Mouse (Mus musculus): Measurements from ENCODE around the gene Tbc1d2.
A peak's percentile ranks its signal among the peaks of the same experiment; 100 is the strongest.
"Not testable (repeated sequence)": the region's sequence is repeated elsewhere in the genome, so short reads cannot be mapped to it uniquely, and the experiment has no call there.

Gene Tbc1d2

GRCm38 (mm10) chr4:46657116-46657515 is 7.1 kb upstream of the Tbc1d2 start:
- TF ChIP-seq POU5F1 (IDR thresholded peaks at IDR 0.05; ENCODE audit: borderline replicate concordance, low read length) (no peak), CTCF (conservative IDR thresholded peaks at IDR 0.05; ENCODE audit: low read length) (peak; percentile 95)
- no peaks in the 10 kb centered on the region for H3K36me3 ChIP-seq (ENCODE audit: insufficient read depth, low read length)
- H3K9me3 ChIP-seq (ENCODE audit: low read length) = no peaks in the 10 kb centered on the region
- H3K4me1 ChIP-seq (replicated peaks; ENCODE audit: low read depth, low read length) = peaks cover 21% of the 10 kb centered on the region
- H3K27me3 ChIP-seq (ENCODE audit: insufficient read depth, low read length) = peaks cover 9% of the 10 kb centered on the region; the same call in 1 of the 2 replicates
- no peak overlapping the region for H3K4me3 ChIP-seq (replicated peaks; ENCODE audit: low read length)

- Histone ChIP-seq H3K9me3 (ENCODE audit: low read length) (no peaks in the 10 kb centered on the region), H3K4me1 (replicated peaks; ENCODE audit: low read depth, low read length) (peaks cover 19% of the 10 kb centered on the region), H3K27me3 (ENCODE audit: insufficient read depth, low read length) (peaks cover 9% of the 10 kb centered on the region; the same call in 1 of the 2 replicates), H3K36me3 (ENCODE audit: insufficient read depth, low read length) (no peaks in the 10 kb centered on the region), H3K4me3 (replicated peaks; ENCODE audit: low read length) (no peak overlapping the region)
- TF ChIP-seq NANOG (IDR thresholded peaks at IDR 0.05; ENCODE audit: borderline replicate concordance, low read length) (no peak), POU5F1 (IDR thresholded peaks at IDR 0.05; ENCODE audit: borderline replicate concordance, low read length) (no peak), CTCF (conservative IDR thresholded peaks at IDR 0.05; ENCODE audit: low read length) (no peak)
Observed at GRCm38 (mm10) chr4:46655956-46656355, 5.9 kb upstream of the Tbc1d2 start.

GRCm38 (mm10) chr4:46655298-46655697 is 5.3 kb upstream of the Tbc1d2 start:
- H3K4me1 ChIP-seq (replicated peaks; ENCODE audit: low read depth, low read length) = peaks cover 22% of the 10 kb centered on the region
- peaks cover 9% of the 10 kb centered on the region; the same call in 1 of the 2 replicates for H3K27me3 ChIP-seq (ENCODE audit: insufficient read depth, low read length)

GRCm38 (mm10) chr4:46649161-46649560 is 848 bp downstream of the Tbc1d2 start:
- H3K4me3 ChIP-seq (replicated peaks; ENCODE audit: low read length) = peak overlapping the region; percentile 90
- no peak for TF ChIP-seq NANOG (IDR thresholded peaks at IDR 0.05; ENCODE audit: borderline replicate concordance, low read length)
- no peak for TF ChIP-seq POU5F1 (IDR thresholded peaks at IDR 0.05; ENCODE audit: borderline replicate concordance, low read length)
- TF ChIP-seq CTCF (conservative IDR thresholded peaks at IDR 0.05; ENCODE audit: low read length) = no peak
- H3K27me3 ChIP-seq (ENCODE audit: insufficient read depth, low read length) = peaks cover 22% of the 10 kb centered on the region
- H3K4me1 ChIP-seq (replicated peaks; ENCODE audit: low read depth, low read length) = peaks cover 21% of the 10 kb centered on the region
- H3K9me3 ChIP-seq (ENCODE audit: low read length) = no peaks in the 10 kb centered on the region
- H3K36me3 ChIP-seq (ENCODE audit: insufficient read depth, low read length) = peaks cover 5% of the 10 kb centered on the region; the same call in 1 of the 2 replicates

More at GRCm38 (mm10) chr4:46655298-46655697, 5.3 kb upstream of the Tbc1d2 start:
- TF ChIP-seq POU5F1 (IDR thresholded peaks at IDR 0.05; ENCODE audit: borderline replicate concordance, low read length) (no peak), CTCF (conservative IDR thresholded peaks at IDR 0.05; ENCODE audit: low read length) (no peak), NANOG (IDR thresholded peaks at IDR 0.05; ENCODE audit: borderline replicate concordance, low read length) (no peak)
- Histone ChIP-seq H3K36me3 (ENCODE audit: insufficient read depth, low read length) (no peaks in the 10 kb centered on the region), H3K9me3 (ENCODE audit: low read length) (no peaks in the 10 kb centered on the region), H3K4me3 (replicated peaks; ENCODE audit: low read length) (no peak overlapping the region)

- H3K9me3 ChIP-seq (ENCODE audit: low read length) = no peaks in the 10 kb centered on the region
- peaks cover 29% of the 10 kb centered on the region for H3K4me1 ChIP-seq (replicated peaks; ENCODE audit: low read depth, low read length)
- TF ChIP-seq CTCF (conservative IDR thresholded peaks at IDR 0.05; ENCODE audit: low read length) (no peak), POU5F1 (IDR thresholded peaks at IDR 0.05; ENCODE audit: borderline replicate concordance, low read length) (no peak), NANOG (IDR thresholded peaks at IDR 0.05; ENCODE audit: borderline replicate concordance, low read length) (no peak)
- peaks cover 5% of the 10 kb centered on the region for H3K27me3 ChIP-seq (ENCODE audit: insufficient read depth, low read length)
- H3K36me3 ChIP-seq (ENCODE audit: insufficient read depth, low read length) = peaks cover 13% of the 10 kb centered on the region; the same call in 1 of the 2 replicates
- H3K4me3 ChIP-seq (replicated peaks; ENCODE audit: low read length) = peak overlapping the region; percentile 23; the same call in 1 of the 2 replicates
Observed at GRCm38 (mm10) chr4:46643676-46644112, 6.3 kb downstream of the Tbc1d2 start.

GRCm38 (mm10) chr4:46642924-46643675 is 6.9 kb downstream of the Tbc1d2 start:
- TF ChIP-seq NANOG (IDR thresholded peaks at IDR 0.05; ENCODE audit: borderline replicate concordance, low read length) (no peak), POU5F1 (IDR thresholded peaks at IDR 0.05; ENCODE audit: borderline replicate concordance, low read length) (no peak), CTCF (conservative IDR thresholded peaks at IDR 0.05; ENCODE audit: low read length) (no peak)
- no peaks in the 10 kb centered on the region for H3K9me3 ChIP-seq (ENCODE audit: low read length)
- peaks cover 13% of the 10 kb centered on the region; the same call in 1 of the 2 replicates for H3K36me3 ChIP-seq (ENCODE audit: insufficient read depth, low read length)
- H3K4me1 ChIP-seq (replicated peaks; ENCODE audit: low read depth, low read length) = peaks cover 34% of the 10 kb centered on the region
- no peaks in the 10 kb centered on the region; the same call in 1 of the 2 replicates for H3K27me3 ChIP-seq (ENCODE audit: insufficient read depth, low read length)
- H3K4me3 ChIP-seq (replicated peaks; ENCODE audit: low read length) = peak overlapping the region; percentile 46; the same call in 1 of the 2 replicates

- TF ChIP-seq CTCF (conservative IDR thresholded peaks at IDR 0.05; ENCODE audit: low read length) (no peak), POU5F1 (IDR thresholded peaks at IDR 0.05; ENCODE audit: borderline replicate concordance, low read length) (no peak), NANOG (IDR thresholded peaks at IDR 0.05; ENCODE audit: borderline replicate concordance, low read length) (no peak)
- Histone ChIP-seq H3K4me3 (replicated peaks; ENCODE audit: low read length) (no peak overlapping the region), H3K36me3 (ENCODE audit: insufficient read depth, low read length) (peaks cover 13% of the 10 kb centered on the region; the same call in 1 of the 2 replicates), H3K27me3 (ENCODE audit: insufficient read depth, low read length) (no peaks in the 10 kb centered on the region), H3K4me1 (replicated peaks; ENCODE audit: low read depth, low read length) (peaks cover 49% of the 10 kb centered on the region), H3K9me3 (ENCODE audit: low read length) (no peaks in the 10 kb centered on the region)
Observed at GRCm38 (mm10) chr4:46641283-46641682, 8.7 kb downstream of the Tbc1d2 start.

- H3K27me3 ChIP-seq (ENCODE audit: insufficient read depth, low read length) = no peaks in the 10 kb centered on the region
- H3K4me1 ChIP-seq (replicated peaks; ENCODE audit: low read depth, low read length) = peaks cover 62% of the 10 kb centered on the region
- H3K36me3 ChIP-seq (ENCODE audit: insufficient read depth, low read length) = peaks cover 13% of the 10 kb centered on the region; the same call in 1 of the 2 replicates
- H3K9me3 ChIP-seq (ENCODE audit: low read length) = no peaks in the 10 kb centered on the region
- no peak overlapping the region for H3K4me3 ChIP-seq (replicated peaks; ENCODE audit: low read length)
- TF ChIP-seq POU5F1 (IDR thresholded peaks at IDR 0.05; ENCODE audit: borderline replicate concordance, low read length) = no peak
- no peak for TF ChIP-seq NANOG (IDR thresholded peaks at IDR 0.05; ENCODE audit: borderline replicate concordance, low read length)
- no peak for TF ChIP-seq CTCF (conservative IDR thresholded peaks at IDR 0.05; ENCODE audit: low read length)
Observed at GRCm38 (mm10) chr4:46639866-46640265, 10.1 kb downstream of the Tbc1d2 start.

- Histone ChIP-seq H3K4me1 (replicated peaks; ENCODE audit: low read depth, low read length) (peaks cover 56% of the 10 kb centered on the region), H3K4me3 (replicated peaks; ENCODE audit: low read length) (0 out of 2 replicates have a peak overlapping the region, but pooled peaks have one; percentile 7)
- not testable (repeated sequence) for H3K36me3 ChIP-seq (ENCODE audit: insufficient read depth, low read length); H3K9me3 ChIP-seq (ENCODE audit: low read length); H3K27me3 ChIP-seq (ENCODE audit: insufficient read depth, low read length)
Observed at GRCm38 (mm10) chr4:46637250-46637649, 12.8 kb downstream of the Tbc1d2 start.
